In the genomic region with DNA sequence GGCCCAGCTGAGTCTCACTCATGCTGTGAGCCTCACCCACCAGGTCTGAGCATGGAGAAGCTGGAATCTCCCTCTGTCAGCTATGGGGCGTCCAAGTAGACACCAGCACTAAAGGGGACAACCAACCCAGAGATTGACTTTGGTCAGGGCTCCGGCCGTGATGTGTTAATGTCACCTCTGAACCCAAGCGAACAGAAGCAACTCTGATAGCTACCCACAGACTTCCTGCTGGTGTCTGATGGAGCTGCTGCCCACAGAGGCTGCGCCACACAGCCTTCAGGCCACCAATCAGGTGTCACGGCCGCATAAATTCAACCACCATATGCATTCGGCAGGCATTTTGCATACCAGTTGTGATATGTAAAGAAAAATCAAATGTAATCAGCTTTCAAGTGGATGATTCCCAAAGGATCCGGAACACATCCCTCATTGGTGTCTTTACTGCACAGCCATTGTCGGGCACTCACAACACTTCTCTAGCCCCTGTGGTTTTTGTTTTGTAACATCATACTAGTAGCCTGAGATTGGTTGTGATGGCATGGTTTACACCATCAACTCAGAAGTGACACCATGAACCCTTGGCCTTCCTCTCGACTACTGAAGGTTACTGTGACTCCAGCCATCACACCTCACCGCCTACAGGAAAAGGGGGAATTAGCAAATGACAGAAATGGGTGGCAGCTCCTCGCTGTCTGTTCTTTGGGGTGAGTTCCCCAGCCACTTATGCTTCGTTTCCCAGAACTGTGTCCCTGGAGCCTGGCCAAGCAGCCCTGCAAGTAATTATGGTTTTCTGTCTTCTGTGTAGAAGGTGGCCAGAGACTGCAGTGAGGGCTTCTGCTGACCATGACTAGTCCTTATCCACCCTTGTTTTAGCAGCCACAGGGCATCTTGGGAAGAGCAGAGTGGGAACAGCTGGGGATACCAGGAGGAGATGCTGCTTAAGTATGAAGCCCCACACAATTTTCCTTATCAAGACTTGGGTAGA, we compare ENCODE assay signal across 9 mouse cellular contexts.
DNase-seq lines count a peak whose midpoint lies in the region; ATAC-seq and TF ChIP-seq lines count a peak whose summit lies in the region.
"Had no signal": no experiment of that assay in that cellular context is flagged by ENCODE, and none has a peak within 500 bp of the region (broad histone marks: within the 10 kb centered on the region; RNA-seq: fewer than 3 reads in every experiment).

No protein-coding gene starts in this region.

- no peak for TF ChIP-seq CTCF in intestine, postnatal 0 days (IDR thresholded peaks at IDR 0.05; ENCODE audit: low read depth)
- no peak for TF ChIP-seq CTCF in liver, postnatal 0 days (IDR thresholded peaks at IDR 0.05; ENCODE audit: low read depth)

- no peak for TF ChIP-seq EP300 in liver, postnatal 0 days (IDR thresholded peaks at IDR 0.05; ENCODE audit: low read depth)

- WGBS in intestine, embryonic 15.5 days, result 84% methylated on average over 14 of the region's 14 CpGs
- WGBS in intestine, postnatal 0 days, result 78% methylated on average over 14 of the region's 14 CpGs
- WGBS in forebrain, embryonic 15.5 days, result 69% methylated on average over 14 of the region's 14 CpGs
- 64% methylated on average over 14 of the region's 14 CpGs for WGBS in liver, postnatal 0 days (ENCODE audit: insufficient replicate concordance)

- no peak overlapping the region for H3K4me3 ChIP-seq in intestine, embryonic 15.5 days (replicated peaks)
- H3K4me3 ChIP-seq in intestine, postnatal 0 days (ENCODE audit: low read depth, low read length), result no peak overlapping the region
- H3K4me3 ChIP-seq in forebrain, embryonic 15.5 days, result no peak overlapping the region
- H3K4me3 ChIP-seq in liver, postnatal 0 days (ENCODE audit: low read depth, low read length), result no peak overlapping the region

- DNase-seq in adipocyte (ENCODE audit: low spot score), result peak; percentile 65
- DNase-seq in liver, postnatal 0 days, result no peak
- no peak for DNase-seq in embryo, embryonic 9.5 days (ENCODE audit: extremely low spot score)
- no peak for DNase-seq in ovary, adult 18-20 months (ENCODE audit: low spot score)
- no peak for DNase-seq in left cerebral cortex, postnatal 36 days (ENCODE audit: low spot score in 2 of 2)

- no peak overlapping the region for H3K4me2 ChIP-seq in intestine, embryonic 15.5 days (replicated peaks)
- no peak overlapping the region for H3K4me2 ChIP-seq in intestine, postnatal 0 days (replicated peaks; ENCODE audit: low read depth)
- H3K4me2 ChIP-seq in forebrain, embryonic 15.5 days (replicated peaks), result no peak overlapping the region
- H3K4me2 ChIP-seq in liver, postnatal 0 days (ENCODE audit: low read depth, low read length), result no peak overlapping the region

- ATAC-seq in intestine, embryonic 15.5 days, result no peak
- ATAC-seq in intestine, postnatal 0 days, result no peak
- no peak for ATAC-seq in forebrain, embryonic 15.5 days (replicated peaks)
- ATAC-seq in liver, postnatal 0 days, result peak; percentile 36

- H3K4me1 ChIP-seq in intestine, embryonic 15.5 days (replicated peaks), result peaks cover 15% of the 10 kb centered on the region
- no peaks in the 10 kb centered on the region for H3K4me1 ChIP-seq in intestine, postnatal 0 days (replicated peaks; ENCODE audit: control insufficient read depth, insufficient read depth, low read length)
- peaks cover 30% of the 10 kb centered on the region for H3K4me1 ChIP-seq in forebrain, embryonic 15.5 days
- peaks cover 22% of the 10 kb centered on the region for H3K4me1 ChIP-seq in liver, postnatal 0 days (ENCODE audit: insufficient read depth)

- H3K27ac ChIP-seq in intestine, embryonic 15.5 days, result peak overlapping the region; percentile 41; the same call in 1 of the 2 replicates
- no peak overlapping the region; the same call in 1 of the 2 replicates for H3K27ac ChIP-seq in intestine, postnatal 0 days (ENCODE audit: low read depth, low read length)
- peak overlapping the region; percentile 41 for H3K27ac ChIP-seq in forebrain, embryonic 15.5 days (replicated peaks)
- peak overlapping the region; percentile 46; the same call in 1 of the 2 replicates for H3K27ac ChIP-seq in liver, postnatal 0 days (ENCODE audit: low read depth)

- H3K27me3 ChIP-seq in intestine, embryonic 15.5 days (replicated peaks), result no peaks in the 10 kb centered on the region
- no peaks in the 10 kb centered on the region for H3K27me3 ChIP-seq in intestine, postnatal 0 days (replicated peaks; ENCODE audit: control insufficient read depth, insufficient read depth, low read length)
- H3K27me3 ChIP-seq in forebrain, embryonic 15.5 days, result no peaks in the 10 kb centered on the region
- no peaks in the 10 kb centered on the region for H3K27me3 ChIP-seq in liver, postnatal 0 days (ENCODE audit: insufficient read depth, low read length)

- intact Hi-C loops in left cerebral cortex, postnatal 36 days (cut with DNase I), result loop anchor here (5.0 kb wide), 1 partner anchor 151 kb away; no protein-coding TSS in a partner anchor

- H3K9me3 ChIP-seq in intestine, embryonic 15.5 days, result no peaks in the 10 kb centered on the region
- no peaks in the 10 kb centered on the region for H3K9me3 ChIP-seq in intestine, postnatal 0 days (ENCODE audit: control insufficient read depth)
- no peaks in the 10 kb centered on the region for H3K9me3 ChIP-seq in forebrain, embryonic 15.5 days
- no peaks in the 10 kb centered on the region for H3K9me3 ChIP-seq in liver, postnatal 0 days (ENCODE audit: low read length)
- H3K9me3 ChIP-seq: G1E had no signal

- H3K9ac ChIP-seq in intestine, embryonic 15.5 days, result no peak overlapping the region
- no peak overlapping the region for H3K9ac ChIP-seq in intestine, postnatal 0 days (ENCODE audit: low read depth, low read length)
- no peak overlapping the region for H3K9ac ChIP-seq in forebrain, embryonic 15.5 days (replicated peaks)
- no peak overlapping the region for H3K9ac ChIP-seq in liver, postnatal 0 days (replicated peaks)

- H3K36me3 ChIP-seq in intestine, embryonic 15.5 days, result peaks cover 19% of the 10 kb centered on the region
- H3K36me3 ChIP-seq in intestine, postnatal 0 days (ENCODE audit: control insufficient read depth, insufficient read depth), result peaks cover 28% of the 10 kb centered on the region
- peaks cover 46% of the 10 kb centered on the region for H3K36me3 ChIP-seq in forebrain, embryonic 15.5 days
- H3K36me3 ChIP-seq in liver, postnatal 0 days (replicated peaks; ENCODE audit: insufficient read depth, low read length), result peaks cover 14% of the 10 kb centered on the region
